Mouse (Mus musculus) neural tube, embryonic 13.5 days (tissue): ENCODE results near the gene Lbhd1. TPM values are rescaled to one million over a fixed set of nuclear protein-coding genes. Genes with fewer than 3 reads are reported as not detected.
"Not testable (repeated sequence)": the region's sequence is repeated elsewhere in the genome, so short reads cannot be mapped to it uniquely, and the experiment has no call there.

Source experiments
- ATAC-seq: fragments of 200-750 bp; cut with Nextera tagmentation; 2 replicates; pipeline ENCODE4 v1.8.0; 2017; ENCODE audit warnings: low read depth, mild to moderate bottlenecking, moderate TSS enrichment, moderate library complexity
- H3K27ac ChIP-seq: fragments of 300-500 bp; sonication (generic); replicated peaks from 2 replicates; pipeline ENCODE4 v1.5.1; 2015; ENCODE audit warnings: moderate library complexity, mild to moderate bottlenecking, inconsistent platforms
- H3K27me3 ChIP-seq: fragments of 300-500 bp; sonication (generic); 2 replicates; pipeline ENCODE4 v1.6.1; 2015; ENCODE audit warnings: mild to moderate bottlenecking, inconsistent platforms
- H3K36me3 ChIP-seq: fragments of 300-500 bp; sonication (generic); 2 replicates; pipeline ENCODE4 v1.6.1; 2015; ENCODE audit warnings: mild to moderate bottlenecking, inconsistent platforms
- H3K4me1 ChIP-seq: fragments of 300-500 bp; sonication (generic); replicated peaks from 2 replicates; pipeline ENCODE4 v1.6.1; 2015; ENCODE audit warnings: inconsistent platforms
- H3K4me2 ChIP-seq: fragments of 300-500 bp; sonication (generic); 2 replicates; pipeline ENCODE4 v1.6.1; 2015; ENCODE audit warnings: inconsistent platforms, mild to moderate bottlenecking, moderate library complexity
- H3K4me3 ChIP-seq: fragments of 300-500 bp; sonication (generic); 2 replicates; pipeline ENCODE4 v1.5.1; 2015; ENCODE audit warnings: mild to moderate bottlenecking, inconsistent platforms
- H3K9ac ChIP-seq: fragments of 300-500 bp; sonication (generic); 2 replicates; pipeline ENCODE4 v1.6.1; 2015; ENCODE audit warnings: moderate library complexity, mild to moderate bottlenecking, inconsistent platforms
- H3K9me3 ChIP-seq: fragments of 300-500 bp; sonication (generic); 2 replicates; pipeline ENCODE4 v1.6.1; 2016; ENCODE audit warnings: inconsistent platforms
- WGBS: fragments of 180-500 bp; shearing (Covaris S2); methylation state at CpG from one replicate; pipeline ENCODE4 v1.1.7; 2015; 5-methylcytosine and 5-hydroxymethylcytosine counted together
- polyA plus RNA-seq: library from polyadenylated mRNA; unstranded; fragments of >200 nt; fragmentation: Nextera tagmentation; extraction: Ambion mirVana; gene quantifications from 2 replicates; pipeline ENCODE4 v1.2.1, GENCODE M21; 2015

Lbhd1 gene
- polyA plus RNA-seq, 1 experiment from 2014 or later: 56.4 TPM

DNA sequence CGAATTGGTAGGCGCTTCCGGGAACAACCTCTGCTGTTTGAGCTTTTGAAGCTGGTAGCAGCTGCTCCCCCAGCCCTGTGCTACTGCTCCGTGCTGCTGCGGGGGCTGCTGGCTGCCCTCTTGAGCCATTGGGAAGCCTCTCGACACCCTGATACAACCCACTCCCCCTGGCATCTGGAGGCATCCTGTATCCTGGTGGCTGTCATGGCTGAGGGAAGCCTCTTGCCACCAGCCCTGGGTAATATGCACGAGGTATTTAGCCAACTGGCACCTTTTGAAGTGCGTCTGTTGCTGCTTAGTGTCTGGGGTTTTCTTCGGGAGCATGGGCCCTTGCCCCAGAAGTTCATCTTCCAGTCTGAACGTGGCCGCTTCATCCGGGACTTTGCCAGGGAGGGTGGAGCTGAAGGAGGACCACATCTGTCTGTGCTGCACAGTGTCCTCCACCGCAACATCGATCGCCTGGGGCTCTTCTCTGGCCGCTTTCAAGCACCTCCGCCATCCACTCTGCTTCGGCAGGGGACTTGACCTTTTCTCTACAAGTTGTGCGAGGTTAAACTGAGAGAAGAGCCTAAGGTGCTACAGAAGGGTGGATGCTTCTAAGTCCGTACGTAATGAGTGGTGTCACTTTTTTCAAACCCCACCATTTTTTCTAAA, 13.8 kb downstream of the Lbhd1 start:
- Histone ChIP-seq H3K9ac (peak overlapping the region; percentile 95), H3K4me2 (peak overlapping the region; percentile 96), H3K36me3 (peaks cover 26% of the 10 kb centered on the region), H3K27ac (peak overlapping the region; percentile 85), H3K4me3 (peak overlapping the region; percentile 98), H3K4me1 (peaks cover 55% of the 10 kb centered on the region)
- peak; percentile 68 for ATAC-seq
- not testable (repeated sequence) for H3K9me3 ChIP-seq, H3K27me3 ChIP-seq
- WGBS: 18% methylated on average over 21 of the region's 21 CpGs

DNA sequence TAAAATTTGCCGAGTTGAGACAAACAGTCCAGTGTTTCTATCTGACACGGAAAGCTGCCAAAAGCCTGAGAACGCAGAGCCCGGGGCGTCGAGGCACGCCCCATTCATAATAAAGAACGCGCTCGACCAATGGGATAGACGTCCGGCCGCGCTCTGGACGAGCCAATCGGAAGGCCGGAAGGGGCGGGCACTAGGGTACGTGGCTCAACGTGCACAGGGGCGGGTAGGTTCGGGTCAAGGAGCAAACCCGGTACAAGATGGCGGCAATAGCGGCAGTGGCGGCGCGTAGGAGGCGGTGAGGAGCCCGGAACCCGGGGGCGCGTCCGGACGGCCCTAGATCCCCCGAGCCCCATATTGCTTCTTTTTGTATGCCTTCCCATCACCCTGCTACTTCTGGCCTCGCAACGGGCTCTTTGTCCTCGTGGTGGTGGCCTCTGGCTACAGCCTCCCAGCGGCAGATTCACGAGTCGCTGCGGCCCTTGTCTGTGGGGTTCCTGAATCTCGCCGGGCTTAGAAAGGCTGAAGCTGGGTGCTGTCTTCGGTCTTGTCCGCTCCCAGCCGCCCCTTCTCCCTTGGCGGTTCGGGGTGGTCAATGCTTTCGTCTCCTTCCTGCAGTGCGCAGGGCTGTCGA, 14.4 kb downstream of the Lbhd1 start, which contains the start of gene Ganab:
Ganab (plus strand) TSS at position 207 of the 631 bp plus-strand sequence.
- Histone ChIP-seq H3K27ac (peak within 1 kb of the TSS; percentile 90), H3K4me1 (peaks cover 52% of the 10 kb centered on the region), H3K4me2 (peak within 1 kb of the TSS; percentile 96), H3K9ac (peak within 1 kb of the TSS; percentile 95), H3K9me3 (no peaks in the 10 kb centered on the region), H3K4me3 (peak within 1 kb of the TSS; percentile 98), H3K36me3 (peaks cover 31% of the 10 kb centered on the region), H3K27me3 (no peaks in the 10 kb centered on the region)
- under 1% methylated on average over 53 of the region's 53 CpGs for WGBS
- peak; percentile 98 for ATAC-seq

GRCm38 (mm10) chr19:8898576-8898975, 15.0 kb downstream of the Lbhd1 start:
- no peaks in the 10 kb centered on the region for H3K27me3 ChIP-seq
- no peak for ATAC-seq
- peak overlapping the region; percentile 98 for H3K4me3 ChIP-seq
- 14% methylated on average over 13 of the region's 13 CpGs for WGBS
- peaks cover 36% of the 10 kb centered on the region for H3K36me3 ChIP-seq
- peak overlapping the region; percentile 96 for H3K4me2 ChIP-seq
- peak overlapping the region; percentile 90 for H3K27ac ChIP-seq
- no peaks in the 10 kb centered on the region for H3K9me3 ChIP-seq
- peak overlapping the region; percentile 95 for H3K9ac ChIP-seq
- peaks cover 48% of the 10 kb centered on the region for H3K4me1 ChIP-seq

- Histone ChIP-seq H3K9ac (peak overlapping the region; percentile 95), H3K4me2 (peak overlapping the region; percentile 96), H3K36me3 (peaks cover 40% of the 10 kb centered on the region), H3K27ac (no peak overlapping the region), H3K4me1 (peaks cover 43% of the 10 kb centered on the region), H3K4me3 (peak overlapping the region; percentile 98), H3K27me3 (no peaks in the 10 kb centered on the region), H3K9me3 (no peaks in the 10 kb centered on the region)
- no peak for ATAC-seq
- WGBS: 56% methylated on average over 3 of the region's 3 CpGs
Observed at GRCm38 (mm10) chr19:8899079-8899478, 15.5 kb downstream of the Lbhd1 start.

GRCm38 (mm10) chr19:8903412-8903811, 19.9 kb downstream of the Lbhd1 start:
- no peak for ATAC-seq
- Histone ChIP-seq H3K27me3 (no peaks in the 10 kb centered on the region), H3K4me1 (peaks cover 25% of the 10 kb centered on the region), H3K4me2 (no peak overlapping the region), H3K9me3 (no peaks in the 10 kb centered on the region), H3K9ac (no peak overlapping the region), H3K27ac (no peak overlapping the region), H3K4me3 (no peak overlapping the region), H3K36me3 (peaks cover 64% of the 10 kb centered on the region)
- WGBS: 94% methylated on average over 5 of the region's 5 CpGs

GRCm38 (mm10) chr19:8908531-8908930, 25.0 kb downstream of the Lbhd1 start:
- WGBS: 90% methylated on average over 6 of the region's 6 CpGs
- ATAC-seq: no peak
- Histone ChIP-seq H3K27ac (no peak overlapping the region), H3K4me1 (no peaks in the 10 kb centered on the region), H3K9ac (no peak overlapping the region), H3K4me3 (no peak overlapping the region), H3K36me3 (peaks cover 97% of the 10 kb centered on the region), H3K9me3 (no peaks in the 10 kb centered on the region), H3K27me3 (no peaks in the 10 kb centered on the region), H3K4me2 (no peak overlapping the region)

DNA sequence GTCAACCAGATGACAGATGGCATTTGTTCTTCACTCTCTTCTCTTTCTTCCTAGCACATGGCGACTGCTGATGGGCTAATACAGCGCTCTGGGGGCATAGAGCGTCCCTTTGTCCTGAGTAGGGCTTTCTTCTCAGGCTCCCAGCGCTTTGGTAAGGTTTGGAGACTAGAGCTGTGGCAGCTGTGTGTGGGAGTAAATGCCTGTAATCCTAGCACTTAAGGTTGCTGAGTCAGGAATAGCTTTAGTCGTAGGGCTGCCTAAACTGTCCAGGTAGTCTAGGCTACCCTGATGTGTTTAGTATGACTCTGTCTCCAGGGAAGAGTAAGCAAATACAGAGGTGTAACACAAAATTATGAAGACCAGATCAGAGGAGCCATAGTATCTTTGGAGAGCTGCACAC, 28.3 kb downstream of the Lbhd1 start:
- Histone ChIP-seq H3K4me1 (no peaks in the 10 kb centered on the region), H3K27me3 (no peaks in the 10 kb centered on the region), H3K27ac (no peak overlapping the region), H3K36me3 (peaks cover 100% of the 10 kb centered on the region), H3K4me2 (no peak overlapping the region), H3K4me3 (no peak overlapping the region), H3K9me3 (no peaks in the 10 kb centered on the region), H3K9ac (no peak overlapping the region)
- 93% methylated on average over 5 of the region's 5 CpGs for WGBS
- ATAC-seq: no peak

GRCm38 (mm10) chr19:8914212-8914611, 30.7 kb downstream of the Lbhd1 start:
- H3K9me3 ChIP-seq: no peaks in the 10 kb centered on the region
- H3K4me2 ChIP-seq: no peak overlapping the region
- 93% methylated on average over 3 of the region's 3 CpGs for WGBS
- H3K27ac ChIP-seq: no peak overlapping the region
- no peak for ATAC-seq
- no peak overlapping the region for H3K4me3 ChIP-seq
- H3K27me3 ChIP-seq: no peaks in the 10 kb centered on the region
- no peaks in the 10 kb centered on the region for H3K4me1 ChIP-seq
- H3K36me3 ChIP-seq: peaks cover 80% of the 10 kb centered on the region
- no peak overlapping the region for H3K9ac ChIP-seq

DNA sequence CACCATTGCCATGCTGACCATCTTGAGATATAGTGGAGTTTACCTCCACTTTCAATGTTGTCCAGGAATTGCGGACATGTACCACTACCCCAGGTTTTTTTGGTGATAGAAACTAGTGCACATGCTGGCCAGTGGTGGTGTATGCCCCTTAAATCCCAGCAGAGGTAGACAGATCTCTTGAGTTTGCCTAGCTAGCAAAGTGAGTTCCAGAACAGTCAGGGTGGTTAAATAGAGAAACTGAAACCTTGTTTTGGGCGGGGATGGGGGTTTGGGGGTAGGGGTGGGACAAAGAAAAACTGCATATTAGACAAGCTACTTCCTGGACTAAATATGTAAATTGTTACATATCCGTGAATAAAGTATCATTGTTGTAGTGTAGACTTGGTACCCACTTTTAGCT, 35.5 kb downstream of the Lbhd1 start:
- no peak overlapping the region for H3K4me2 ChIP-seq
- WGBS: 93% methylated on average over 3 of the region's 3 CpGs
- no peak overlapping the region for H3K4me3 ChIP-seq
- peaks cover 20% of the 10 kb centered on the region for H3K4me1 ChIP-seq
- H3K36me3 ChIP-seq: peaks cover 41% of the 10 kb centered on the region
- H3K9me3 ChIP-seq: no peaks in the 10 kb centered on the region
- no peak overlapping the region for H3K27ac ChIP-seq
- no peaks in the 10 kb centered on the region for H3K27me3 ChIP-seq
- H3K9ac ChIP-seq: no peak overlapping the region
- no peak for ATAC-seq

DNA sequence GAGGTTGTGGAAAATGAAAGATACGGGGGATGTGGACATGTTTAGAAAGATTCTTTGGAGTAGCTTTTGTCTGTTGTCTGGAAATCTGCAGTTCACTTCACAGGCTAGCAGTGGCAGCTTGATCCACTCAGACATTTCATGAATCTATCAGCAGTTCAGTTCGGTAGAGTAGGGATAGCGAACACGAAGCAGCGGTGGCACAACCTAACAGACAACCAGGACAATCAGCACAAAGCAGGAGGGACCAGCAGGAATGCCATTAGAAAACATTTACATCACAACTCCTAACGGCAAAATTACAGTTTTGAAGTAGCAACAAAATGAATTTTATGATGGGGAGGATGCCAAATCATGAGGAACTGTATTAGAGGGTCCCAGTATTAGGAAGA, 36.1 kb downstream of the Lbhd1 start:
- peak overlapping the region; percentile 84 for H3K4me3 ChIP-seq
- peak overlapping the region; percentile 87 for H3K27ac ChIP-seq
- H3K36me3 ChIP-seq: peaks cover 34% of the 10 kb centered on the region
- peak overlapping the region; percentile 81; the same call in 1 of the 2 replicates for H3K9ac ChIP-seq
- H3K27me3 ChIP-seq: no peaks in the 10 kb centered on the region
- peaks cover 20% of the 10 kb centered on the region for H3K4me1 ChIP-seq
- WGBS: 49% methylated on average over 6 of the region's 6 CpGs
- no peaks in the 10 kb centered on the region for H3K9me3 ChIP-seq
- peak; percentile 12; the same call in 1 of the 2 replicates for ATAC-seq
- peak overlapping the region; percentile 85 for H3K4me2 ChIP-seq

GRCm38 (mm10) chr19:8920073-8920736, 36.7 kb downstream of the Lbhd1 start, which contains the start of gene B3gat3:
Gene B3gat3 (plus strand): TSS chr19:8920374.
- Histone ChIP-seq H3K4me2 (peak within 1 kb of the TSS; percentile 85), H3K9ac (peak within 1 kb of the TSS; percentile 81), H3K27me3 (no peaks in the 10 kb centered on the region), H3K9me3 (no peaks in the 10 kb centered on the region), H3K4me3 (peak within 1 kb of the TSS; percentile 84), H3K36me3 (peaks cover 30% of the 10 kb centered on the region), H3K4me1 (peaks cover 20% of the 10 kb centered on the region), H3K27ac (peak within 1 kb of the TSS; percentile 87)
- peak; percentile 98 for ATAC-seq
- WGBS: 3% methylated on average over 50 of the region's 50 CpGs

DNA sequence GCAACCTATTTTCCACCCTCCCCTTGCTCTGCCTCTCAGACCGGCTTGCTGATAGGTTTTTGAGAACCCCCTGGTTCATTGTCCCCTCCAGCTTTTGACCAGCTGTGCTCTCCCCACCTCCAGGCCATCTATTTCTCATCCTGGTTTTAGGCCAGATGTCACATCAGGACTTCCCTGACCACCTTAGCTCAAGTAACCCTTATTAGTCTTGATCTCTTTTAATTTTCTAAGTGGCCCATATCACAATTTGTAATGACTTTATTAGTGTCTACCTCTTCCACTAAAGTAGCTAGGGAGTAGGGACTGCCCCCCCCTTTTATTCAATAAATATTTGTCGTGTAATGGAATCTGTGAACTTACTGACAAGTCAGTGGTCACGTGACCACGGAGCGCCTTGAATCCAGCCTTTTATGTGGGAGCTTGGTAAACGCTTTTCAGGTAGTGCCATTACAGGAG, 37.3 kb downstream of the Lbhd1 start:
- peak overlapping the region; percentile 84 for H3K4me3 ChIP-seq
- no peaks in the 10 kb centered on the region for H3K27me3 ChIP-seq
- 2% methylated on average over 6 of the region's 6 CpGs for WGBS
- H3K4me1 ChIP-seq: peaks cover 20% of the 10 kb centered on the region
- H3K27ac ChIP-seq: peak overlapping the region; percentile 87
- peak overlapping the region; percentile 81 for H3K9ac ChIP-seq
- H3K9me3 ChIP-seq: no peaks in the 10 kb centered on the region
- peak overlapping the region; percentile 85 for H3K4me2 ChIP-seq
- H3K36me3 ChIP-seq: peaks cover 30% of the 10 kb centered on the region
- peak; percentile 23; the same call in 1 of the 2 replicates for ATAC-seq
